Mouse (Mus musculus) thymus, postnatal 14 days (tissue): ENCODE data around the gene Cdc42bpa.

ENCODE experiments used
- DNase-seq: peaks from one replicate; pipeline ENCODE4 v3.0.0; 2021

The Cdc42bpa gene

DNA sequence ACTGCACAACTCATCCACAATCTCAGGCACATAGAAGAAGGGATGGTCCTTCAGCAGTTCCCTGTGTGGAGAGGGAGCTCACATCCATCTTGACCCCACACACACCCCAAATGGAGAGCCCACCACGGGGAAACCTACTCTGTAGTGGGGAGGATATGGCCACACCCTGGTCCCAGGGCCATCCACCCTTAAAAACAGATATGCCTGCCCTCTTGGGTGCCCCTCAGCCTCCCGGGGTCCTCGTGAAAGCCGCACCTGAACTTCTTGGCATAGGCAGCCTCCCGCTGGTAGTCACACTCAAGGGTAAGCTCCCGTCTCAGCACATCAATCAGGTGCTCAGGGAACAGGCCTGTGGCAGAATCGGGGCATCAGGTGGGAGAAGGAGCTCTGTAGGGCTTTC, 208.9 kb downstream of the Cdc42bpa start:
- DNase-seq, result no peak

DNA sequence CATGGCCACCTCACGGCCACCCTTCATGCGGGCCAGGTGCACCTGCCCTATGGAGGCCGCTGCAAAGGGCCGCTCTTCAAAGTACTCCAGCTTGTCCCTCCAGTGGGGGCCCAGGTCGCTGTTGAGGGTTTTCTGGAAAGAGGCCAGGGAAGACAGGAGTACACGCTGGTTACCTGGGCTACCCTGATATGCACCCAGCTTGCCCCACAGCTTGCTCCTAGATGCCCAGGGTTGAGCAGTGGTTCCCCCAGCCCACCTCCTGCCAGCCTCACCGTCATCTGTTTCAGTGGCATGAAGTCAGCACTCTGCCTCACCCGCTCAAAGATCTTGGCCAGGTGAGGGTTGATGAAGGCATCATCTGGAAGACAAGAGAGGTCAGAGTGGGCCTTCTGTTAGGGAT, 209.8 kb downstream of the Cdc42bpa start:
- DNase-seq, result no peak

DNA sequence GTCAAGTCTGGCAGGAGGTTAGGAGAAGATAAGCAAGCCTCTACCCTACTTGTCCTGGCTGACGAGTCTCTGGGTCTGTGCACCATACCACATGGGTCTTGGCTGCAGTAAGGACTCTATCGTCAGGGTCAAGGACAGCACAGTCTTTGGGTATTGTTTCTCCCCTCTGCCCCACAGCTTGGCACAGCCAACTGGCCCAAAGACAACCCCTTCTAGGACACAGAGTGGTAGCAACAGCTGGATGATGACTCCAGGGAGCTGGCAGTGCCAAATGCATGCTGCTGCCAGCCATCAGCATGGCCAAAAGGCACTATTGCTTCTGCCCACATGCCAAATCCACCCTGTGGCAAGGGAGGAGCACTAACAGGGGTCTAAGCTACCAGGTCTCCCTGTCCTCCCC, 211.6 kb downstream of the Cdc42bpa start:
- no peak for DNase-seq

DNA sequence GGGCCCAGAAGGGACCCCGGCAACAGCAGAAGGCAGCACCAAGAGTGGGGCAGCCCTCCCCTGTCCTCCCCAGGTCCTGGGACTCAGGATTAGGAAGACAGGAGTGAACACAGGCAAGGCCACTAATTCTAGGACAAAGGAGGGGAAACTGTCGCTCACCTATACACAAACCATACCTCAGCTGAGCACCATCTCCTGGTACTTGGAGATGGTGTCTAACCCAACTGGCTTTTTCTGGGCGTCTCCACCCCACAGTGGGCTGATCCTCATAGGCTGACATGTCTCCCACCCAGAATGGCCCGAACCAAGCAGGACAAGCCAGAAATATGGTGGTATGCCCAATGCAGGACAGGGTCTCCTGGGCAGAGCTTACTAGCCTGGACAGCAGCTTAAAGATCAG, 212.3 kb downstream of the Cdc42bpa start:
- no peak for DNase-seq

DNA sequence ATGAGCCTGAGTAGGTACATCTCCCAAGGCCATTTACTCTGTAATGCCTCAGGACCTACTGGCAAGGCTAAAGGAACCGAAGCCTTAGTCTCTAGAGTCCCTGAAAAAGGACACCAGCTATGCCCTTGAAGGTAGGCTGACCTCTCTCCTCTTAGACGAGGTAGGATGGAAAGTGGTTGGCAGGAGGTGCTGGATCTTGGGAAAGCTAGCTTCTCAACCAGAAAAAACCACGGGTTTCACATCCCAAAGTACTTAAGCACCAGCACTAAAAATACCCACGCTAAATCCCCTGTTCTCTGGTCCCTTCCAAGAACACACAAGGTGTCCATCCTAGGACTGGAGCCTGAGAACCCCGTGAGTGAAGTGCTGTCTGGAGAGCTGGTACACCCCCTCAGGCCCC, 212.7 kb downstream of the Cdc42bpa start:
- no peak for DNase-seq

DNA sequence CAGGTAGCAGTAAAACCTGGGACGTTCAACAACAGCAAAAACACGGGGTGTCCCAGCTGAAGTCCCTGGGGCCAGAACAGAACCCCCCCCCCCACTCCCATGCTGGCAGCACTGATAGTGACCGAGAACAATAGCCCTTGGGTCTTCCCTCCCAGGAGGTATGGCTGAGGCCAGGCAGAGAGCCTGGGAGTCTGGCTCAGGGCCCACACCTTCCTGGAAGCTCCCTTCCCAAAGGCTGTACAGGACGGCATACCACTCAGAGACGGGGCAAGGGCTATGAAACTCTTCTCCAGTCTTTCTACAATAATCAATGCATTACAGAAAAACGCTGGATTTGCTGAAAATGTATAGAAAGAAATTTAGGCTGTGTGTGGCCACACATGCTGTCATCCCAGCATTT, 214.4 kb downstream of the Cdc42bpa start:
- DNase-seq, result no peak

DNA sequence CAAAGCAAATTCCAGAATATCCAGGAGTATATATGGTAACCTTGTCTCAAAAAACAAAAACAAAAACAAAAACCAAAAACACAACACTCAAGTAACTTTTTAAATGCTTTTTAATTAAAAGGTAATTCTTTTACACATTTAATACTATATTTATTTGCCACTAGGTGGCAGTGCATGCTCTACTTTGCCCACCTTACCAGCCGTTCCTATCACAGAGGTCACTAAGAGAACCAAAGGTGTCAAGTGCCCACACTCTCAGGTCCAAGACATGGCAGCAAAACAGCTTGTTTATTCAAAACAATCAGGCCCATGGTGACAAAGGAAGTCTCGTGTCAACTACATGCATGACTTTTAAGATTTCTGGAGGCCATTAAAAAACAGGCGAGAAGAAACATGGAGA, 214.9 kb downstream of the Cdc42bpa start:
- no peak for DNase-seq

DNA sequence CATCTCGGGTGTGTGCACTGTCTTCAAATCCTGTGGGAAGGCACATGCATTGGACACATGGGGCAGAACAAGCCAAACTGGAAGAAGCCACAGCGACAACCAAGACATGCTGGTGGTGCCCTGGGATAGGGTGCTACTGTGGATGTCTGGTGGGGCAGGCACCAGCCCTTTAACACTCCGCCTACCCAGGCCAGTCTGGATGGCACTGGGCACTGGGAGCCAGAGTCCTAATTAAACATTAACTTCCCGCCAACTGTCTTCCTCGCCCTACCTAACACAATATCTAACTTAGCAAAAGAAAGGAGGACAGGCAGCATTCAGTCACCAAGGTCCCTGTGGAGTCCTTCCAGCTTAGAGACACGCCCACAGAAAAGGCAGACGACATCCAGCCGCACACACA, 215.4 kb downstream of the Cdc42bpa start:
- DNase-seq, result no peak

DNA sequence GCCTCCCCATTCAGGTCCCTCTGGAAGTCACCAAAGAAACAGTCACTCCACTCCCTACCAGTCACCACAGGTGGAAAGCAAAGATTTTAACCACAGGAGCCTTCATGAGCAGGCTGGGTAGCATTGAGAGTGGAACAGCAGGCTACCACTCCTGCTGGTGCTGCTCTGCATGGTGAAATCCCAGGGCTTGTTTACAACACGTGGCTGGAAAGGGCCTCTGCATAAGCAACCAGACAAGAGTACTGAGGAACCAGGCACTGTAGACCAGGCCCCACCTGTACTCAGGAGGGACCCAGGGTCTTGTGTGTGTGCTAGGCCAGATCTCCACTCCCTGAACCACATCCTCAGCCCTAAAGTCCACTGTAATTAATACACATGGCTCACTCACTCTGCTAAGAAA, 216.5 kb downstream of the Cdc42bpa start:
- DNase-seq, result no peak

DNA sequence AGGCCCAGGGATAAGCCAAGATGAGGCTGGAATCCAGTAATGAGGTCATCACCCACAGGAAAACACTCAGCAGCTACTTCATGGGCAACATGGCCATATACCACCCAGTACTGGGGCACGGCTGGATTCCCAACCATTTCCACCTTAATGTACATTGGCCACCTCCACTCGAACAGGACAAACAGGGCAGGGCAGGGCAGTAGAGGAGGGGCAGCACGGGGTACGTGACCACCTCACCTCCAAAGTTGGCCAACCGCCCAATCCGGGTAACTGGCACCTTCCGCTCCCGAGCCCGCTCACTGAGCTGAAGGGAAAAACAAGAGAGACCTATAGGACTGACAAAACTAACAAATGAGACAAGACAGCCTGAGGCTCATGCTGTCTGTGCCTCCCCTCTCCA, 218.1 kb downstream of the Cdc42bpa start:
- DNase-seq, result no peak

DNA sequence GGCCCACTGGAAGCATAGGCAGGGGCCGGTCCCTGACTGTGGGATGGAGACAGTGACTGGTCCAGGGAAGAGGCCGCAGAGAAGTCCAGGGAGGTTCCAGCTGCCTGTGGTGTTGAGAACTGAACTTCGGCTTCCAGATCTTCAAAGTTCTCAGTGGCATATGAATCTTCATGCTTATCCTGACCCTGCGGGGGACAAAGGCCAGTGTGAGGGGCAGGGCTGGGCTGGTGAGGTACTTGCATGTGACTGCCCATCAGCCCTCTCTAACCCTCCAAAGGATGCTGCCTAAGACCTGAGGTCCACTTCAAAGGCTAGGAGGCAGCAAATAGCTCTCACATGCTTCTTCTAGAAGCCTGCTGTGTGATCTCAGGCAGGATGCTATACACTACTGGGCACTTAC, 218.8 kb downstream of the Cdc42bpa start:
- no peak for DNase-seq

DNA sequence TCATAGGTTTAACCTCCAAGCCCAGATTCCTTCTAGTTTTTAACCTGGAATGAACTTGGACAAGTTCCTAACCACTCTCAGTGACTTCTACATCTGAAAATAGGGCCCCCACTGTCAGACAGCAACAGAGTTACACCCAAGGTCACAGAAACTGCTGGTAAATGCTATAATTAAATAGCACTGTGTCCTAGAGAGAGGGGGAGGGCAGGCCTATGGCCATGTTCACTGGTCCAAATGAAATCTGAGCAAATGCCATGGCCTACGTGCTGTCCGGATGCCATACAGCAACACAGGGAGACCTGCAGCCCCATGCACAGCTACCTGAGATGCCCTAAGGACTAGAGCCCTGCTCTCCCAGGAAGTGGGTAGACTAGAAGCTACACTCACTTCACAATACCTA, 219.6 kb downstream of the Cdc42bpa start:
- no peak for DNase-seq

DNA sequence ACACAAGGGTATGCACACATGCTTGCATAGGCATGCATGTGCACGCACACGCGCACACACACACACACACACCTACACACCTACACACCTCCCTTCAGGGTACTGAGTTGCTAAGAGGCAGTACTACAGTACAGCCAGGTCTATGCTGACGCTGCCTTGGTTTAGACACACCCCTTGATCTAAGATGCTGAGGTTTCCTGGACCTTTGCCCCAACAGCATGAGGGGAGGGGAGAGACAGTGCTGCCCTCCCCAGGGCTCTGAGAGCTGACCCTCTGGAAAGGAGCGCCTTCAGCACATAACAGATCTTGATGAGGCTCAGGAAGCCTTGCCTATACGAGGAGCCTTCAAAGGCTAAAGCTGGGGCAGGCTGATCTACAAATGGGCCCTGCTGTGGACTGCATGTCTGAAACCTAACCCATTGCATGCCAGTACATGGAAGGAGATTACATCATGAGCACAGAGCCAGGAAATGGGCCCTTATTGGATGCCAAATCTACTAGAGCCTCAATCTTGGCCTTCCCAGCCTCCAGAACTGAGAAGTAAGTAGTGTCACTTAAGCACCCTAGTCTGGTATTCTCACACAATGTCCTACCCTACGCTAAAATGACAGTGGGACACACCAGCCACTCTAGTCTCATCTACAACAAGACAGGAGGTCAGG, 221.2 kb downstream of the Cdc42bpa start:
- DNase-seq, result no peak

DNA sequence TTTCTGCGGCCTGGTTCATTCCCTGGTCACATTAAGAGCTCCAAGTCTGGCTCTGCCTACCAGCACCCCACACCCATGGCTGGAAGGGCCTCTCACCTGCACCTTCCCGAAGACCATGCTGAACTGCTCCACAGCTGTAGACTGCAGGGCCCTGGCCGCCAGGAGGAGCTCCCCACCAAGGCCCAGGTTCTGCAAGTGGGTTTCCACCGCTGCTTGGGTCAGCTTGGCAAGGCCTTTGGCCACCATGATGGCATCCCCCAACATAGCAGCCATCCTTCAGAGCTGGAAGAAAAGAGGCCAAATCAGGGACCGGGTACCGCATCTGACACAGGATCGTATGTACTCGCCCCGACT, 221.7 kb downstream of the Cdc42bpa start:
- DNase-seq, result no peak

DNA sequence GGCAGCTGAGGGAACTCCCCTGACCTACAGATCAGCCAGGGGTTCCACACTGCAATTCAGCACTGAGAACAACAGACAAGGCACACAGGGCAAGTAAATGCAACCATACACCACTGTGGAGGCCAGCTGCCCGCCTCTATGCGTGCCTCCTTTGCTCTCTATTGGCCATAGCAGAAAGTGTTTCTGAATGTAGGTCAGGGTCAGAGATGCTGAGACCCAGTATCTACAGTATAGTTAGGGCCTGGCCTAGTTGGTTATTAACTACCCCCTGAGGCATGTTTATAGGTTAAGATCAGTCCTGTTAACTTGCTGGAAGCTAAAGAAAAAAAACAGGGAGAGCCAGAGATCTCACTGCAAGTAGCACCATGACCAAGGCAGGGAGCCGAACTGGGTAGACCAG, 222.5 kb downstream of the Cdc42bpa start:
- DNase-seq, result no peak

DNA sequence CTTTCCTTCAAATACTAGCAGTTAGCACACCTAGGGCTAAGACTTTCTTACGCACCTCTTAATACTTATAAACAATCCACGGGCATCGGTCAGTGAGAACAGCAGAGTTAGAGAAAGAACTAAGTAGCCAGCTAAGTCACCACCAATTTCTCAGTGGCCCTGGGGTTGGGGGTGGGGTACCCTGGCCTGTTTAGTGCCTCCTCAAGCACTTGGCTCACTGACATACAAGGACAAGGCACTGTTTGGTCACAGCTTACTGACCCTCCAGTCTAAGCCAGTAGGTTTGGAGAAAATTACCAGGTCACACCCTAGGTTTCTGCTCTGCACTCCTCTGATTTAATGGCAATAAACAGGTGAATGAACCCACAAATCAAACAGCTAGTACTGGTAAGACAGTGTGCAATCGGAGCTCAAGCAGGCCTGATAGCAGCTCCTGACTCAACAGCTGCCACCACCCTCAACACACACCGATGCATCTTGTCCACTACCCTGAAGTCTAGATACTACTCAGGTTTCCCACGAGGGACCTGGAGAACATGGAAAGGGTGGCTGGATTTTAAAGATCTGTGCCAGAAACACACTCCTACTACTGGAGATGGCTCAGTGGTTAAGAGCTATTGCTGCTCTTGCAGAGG, 223.4 kb downstream of the Cdc42bpa start:
- DNase-seq, result no peak

DNA sequence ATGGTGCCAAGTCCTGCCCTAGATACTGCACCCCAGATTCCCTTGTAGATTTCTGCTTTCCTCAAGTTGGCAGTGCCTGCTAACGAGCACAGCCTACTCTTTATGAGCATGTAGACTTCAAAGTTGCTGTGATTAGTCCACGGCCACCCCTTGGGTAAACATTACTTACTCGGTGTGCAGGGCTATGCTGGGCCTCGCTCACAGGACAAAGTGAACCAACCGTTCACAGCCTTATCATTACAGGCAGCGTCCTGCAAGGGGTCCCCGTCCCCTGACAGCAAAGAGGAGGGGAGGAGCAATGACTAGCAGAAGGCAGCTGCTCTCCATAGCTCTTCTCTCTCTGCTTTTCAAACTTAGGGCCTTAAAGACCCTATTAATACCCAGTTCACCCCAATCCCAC, 224.5 kb downstream of the Cdc42bpa start:
- no peak for DNase-seq

DNA sequence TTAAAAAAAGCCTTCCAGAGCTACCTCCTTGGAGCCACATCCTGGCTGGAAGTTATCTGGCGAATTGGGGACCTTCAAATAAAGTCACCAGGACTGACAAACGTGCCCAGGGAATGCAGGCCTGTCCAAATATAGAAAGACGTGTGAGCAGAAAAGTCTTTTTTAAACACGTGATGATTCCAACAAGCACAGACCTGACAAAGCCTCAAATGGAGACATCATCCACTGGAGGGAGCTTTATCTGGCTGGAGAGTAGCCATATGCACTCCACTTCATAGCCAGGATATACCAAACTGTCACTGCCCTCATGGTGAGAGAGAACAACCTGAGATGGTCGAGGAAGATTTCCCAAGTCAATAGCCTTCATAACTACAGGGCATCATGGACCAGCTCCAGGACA, 225.6 kb downstream of the Cdc42bpa start:
- no peak for DNase-seq

DNA sequence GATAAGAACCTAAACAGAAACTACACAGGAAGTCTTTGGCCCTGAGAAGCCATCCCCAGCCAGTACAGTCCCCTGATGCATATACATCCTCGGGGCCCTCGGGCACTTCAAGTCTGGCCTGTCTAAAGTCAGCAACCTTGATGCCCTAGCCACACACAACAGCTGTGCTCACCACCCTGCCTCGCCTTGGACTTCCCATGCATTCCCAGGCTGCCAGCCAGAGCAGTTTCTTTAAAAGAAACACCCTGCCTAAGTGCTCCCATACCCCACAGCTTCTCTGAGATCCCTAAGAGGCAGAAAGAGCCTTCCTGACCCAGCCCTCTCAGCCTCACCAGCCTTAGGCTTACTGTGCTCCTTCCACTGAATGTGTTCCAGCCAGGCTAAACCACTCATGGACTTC, 226.1 kb downstream of the Cdc42bpa start:
- no peak for DNase-seq

DNA sequence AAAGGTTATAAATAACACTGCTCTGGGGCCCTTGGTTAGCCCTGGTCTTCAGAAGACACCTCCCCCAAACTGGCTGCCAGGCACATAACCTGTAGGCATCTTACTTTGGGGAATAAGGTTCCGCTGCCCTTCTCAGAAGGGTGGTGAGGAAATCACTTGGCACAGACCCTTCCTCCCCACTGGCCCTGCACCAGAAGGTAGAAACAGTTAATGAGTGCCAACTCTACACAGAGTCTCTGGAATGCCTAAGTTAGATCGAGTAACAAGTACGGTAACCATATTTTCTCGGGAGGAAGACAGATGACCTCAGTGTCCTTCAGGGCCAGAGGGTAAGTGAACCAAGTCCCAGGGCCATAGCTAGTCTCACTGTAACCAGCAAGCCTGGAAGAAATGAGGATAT, 228.7 kb downstream of the Cdc42bpa start:
- DNase-seq, result no peak

DNA sequence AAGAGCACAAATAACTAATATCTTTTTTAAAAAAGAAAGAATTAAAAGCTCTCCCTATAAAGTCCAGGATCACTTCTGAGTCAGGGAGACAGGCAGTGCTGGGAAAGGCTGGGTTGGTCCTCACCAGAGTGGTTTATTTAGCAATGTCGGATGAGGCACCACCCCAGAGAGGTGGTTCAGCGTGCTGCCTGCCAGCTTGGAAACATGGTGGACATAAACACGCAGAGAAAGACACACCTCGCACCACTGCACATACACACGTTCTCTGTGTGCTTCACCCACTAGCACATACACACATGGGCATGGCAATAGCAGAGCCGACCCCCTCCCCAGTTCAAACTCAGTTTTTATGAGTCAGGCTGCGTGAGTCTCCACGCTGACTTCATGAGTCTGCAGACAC, 230.8 kb downstream of the Cdc42bpa start:
- DNase-seq, result no peak

DNA sequence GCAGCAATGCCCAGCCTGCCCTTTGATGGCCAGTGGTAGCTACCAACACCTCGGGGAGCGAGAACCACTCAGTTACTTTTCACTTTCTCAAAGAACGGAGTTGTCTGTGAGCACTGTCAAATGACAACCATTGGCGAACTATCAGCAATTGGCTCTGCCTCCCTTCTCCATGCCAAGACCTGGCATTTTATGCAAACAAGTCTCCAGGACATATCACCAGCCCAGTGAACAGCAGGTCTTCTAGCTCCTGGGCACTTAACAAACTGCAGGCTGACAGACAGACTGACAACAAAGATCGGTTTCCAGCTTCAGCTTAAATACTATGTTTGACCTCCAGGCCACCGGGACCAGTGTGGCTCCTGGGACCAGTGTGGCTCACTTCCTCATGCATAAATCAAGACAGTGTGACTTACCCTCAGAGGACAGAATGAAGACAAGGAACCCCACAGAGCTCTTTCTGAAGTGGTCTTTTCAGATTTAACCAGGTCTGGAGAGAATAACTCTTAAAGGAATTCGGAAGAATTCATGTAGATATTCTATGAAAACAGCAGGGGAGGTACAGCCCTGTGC, 231.5 kb downstream of the Cdc42bpa start:
- no peak for DNase-seq

DNA sequence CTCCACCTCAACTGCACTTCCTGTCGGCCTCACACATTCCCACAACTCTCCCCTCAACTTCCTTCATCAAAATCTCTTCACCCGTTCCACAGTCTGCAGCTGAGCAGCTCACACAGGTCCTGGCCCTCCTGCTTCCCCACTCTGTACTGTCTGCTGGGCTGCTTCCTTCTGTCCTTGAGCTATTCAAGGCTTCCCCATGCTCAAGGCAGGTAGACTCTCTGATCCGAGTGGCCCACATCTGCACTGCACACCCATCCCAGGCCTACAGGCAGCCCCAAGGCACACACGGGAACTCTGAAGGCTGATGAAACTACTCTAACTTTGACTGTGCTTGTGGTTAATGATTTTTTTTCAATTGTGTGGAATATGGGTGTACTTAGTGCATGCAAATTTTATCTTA, 232.6 kb downstream of the Cdc42bpa start:
- no peak for DNase-seq

DNA sequence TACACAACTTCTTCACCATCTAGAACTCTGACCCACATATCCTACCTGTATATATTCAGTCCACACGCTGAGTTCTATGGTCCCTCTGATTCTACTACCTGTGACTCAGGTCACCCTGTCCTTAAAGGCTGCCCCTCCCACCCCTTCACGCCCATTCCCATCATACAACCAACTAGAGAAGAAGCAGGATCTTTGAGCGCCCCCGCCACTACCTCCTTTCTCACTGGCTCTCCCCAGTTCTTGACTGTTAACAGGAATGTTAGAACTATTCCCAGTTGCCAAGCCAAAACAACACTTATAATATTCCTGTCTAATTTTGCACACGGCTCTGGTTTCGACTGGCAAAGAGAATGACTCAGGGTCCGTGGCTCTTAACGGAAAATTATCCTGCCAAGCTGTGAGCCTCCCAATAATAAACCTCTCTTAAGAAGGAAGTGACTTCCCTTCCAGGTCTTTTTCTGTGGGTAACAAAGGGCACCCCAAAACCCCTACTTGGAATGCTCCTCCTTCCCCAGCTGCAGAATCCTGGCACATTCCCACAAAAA, 233.2 kb downstream of the Cdc42bpa start:
- DNase-seq, result no peak

DNA sequence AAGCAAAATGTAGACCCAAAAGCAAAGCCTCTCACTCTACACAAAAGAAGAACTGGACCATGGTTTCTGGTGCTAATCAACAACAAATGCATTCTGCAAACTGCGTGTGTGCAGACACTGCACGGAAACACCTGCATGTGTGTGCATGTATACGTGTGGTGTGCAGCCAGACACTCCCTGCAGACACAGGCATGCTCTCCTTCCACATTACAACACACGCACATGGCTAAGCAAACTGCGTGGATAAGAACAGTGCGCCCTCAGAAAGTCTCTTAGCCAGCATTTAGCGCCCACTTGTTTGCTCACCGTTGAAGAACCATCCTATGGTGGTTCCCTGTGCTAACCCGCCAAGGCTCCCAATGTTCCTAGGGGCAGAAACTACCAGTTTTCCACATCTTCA, 233.8 kb downstream of the Cdc42bpa start:
- no peak for DNase-seq
